Mouse (Mus musculus): Measurements from ENCODE around the gene Dbil5. TPM values are rescaled to one million over a fixed set of nuclear protein-coding genes. Genes with fewer than 3 reads are reported as not detected.

The Dbil5 gene
- 0.24 and 0.58 TPM in 2 replicates for polyA plus RNA-seq (2012; rRNA removed)

DNA sequence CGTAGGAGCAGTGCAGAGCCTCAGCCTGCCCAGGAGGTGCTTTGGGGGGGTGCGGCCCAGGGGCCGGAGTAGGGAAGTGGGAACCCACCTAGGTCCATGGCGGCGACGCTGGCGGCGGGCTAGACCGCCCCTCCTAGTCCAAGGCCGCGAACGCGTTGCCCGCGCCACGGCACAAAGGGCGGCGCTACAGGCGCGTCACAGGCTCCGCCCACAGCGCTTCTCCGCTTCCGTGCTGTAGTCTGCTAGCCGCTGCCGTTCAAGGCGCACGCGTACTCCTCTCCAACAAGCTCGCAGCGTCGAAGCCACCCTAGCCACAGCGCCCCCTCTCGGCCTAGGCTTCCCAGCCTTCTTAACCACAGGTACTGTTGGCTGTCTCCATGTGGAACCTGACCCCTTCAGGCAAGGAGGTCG, at the start of gene Dbil5, which contains the start of gene Gemin4:
Dbil5 (plus strand) TSS at position 219 of the 411 bp plus-strand sequence.
Gemin4 (minus strand) TSS at position 275 of the 411 bp plus-strand sequence.

DNA sequence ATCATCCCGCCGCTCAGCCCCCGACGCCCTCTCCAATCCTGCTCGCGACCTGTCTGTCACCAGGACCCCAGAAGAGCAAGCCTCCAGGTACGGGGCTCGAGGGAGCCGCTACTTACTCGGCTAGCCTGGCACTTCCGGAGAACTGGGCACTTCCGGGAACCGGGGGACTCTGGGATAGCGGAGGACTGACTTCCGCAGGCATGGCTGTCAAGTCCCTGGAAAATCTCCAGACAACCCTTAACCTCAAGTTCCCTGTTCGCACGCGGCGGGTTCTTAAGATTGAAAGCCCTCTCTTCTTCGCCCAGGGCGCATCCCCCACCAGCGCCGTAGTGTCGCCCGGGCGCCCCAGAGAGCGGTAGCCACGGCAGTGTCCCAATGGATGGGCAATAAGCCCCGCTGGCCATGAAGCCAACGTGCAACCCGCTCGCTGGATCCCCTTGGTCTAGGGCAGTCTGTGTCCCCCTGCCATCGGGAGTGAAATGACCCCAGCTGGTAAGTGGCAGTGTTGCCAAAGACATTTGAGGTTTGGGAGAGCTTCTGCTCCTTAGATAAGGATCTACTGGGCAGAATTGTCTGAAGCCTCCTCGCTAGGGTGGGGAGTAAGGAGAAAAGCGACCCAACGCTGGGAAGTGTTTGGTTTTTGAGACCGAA, 37.8 kb upstream of the Dbil5 start, which contains the start of the genes Vps53 and Fam57a:
Vps53 (minus strand) TSS at position 153 of the 651 bp plus-strand sequence.
Fam57a (plus strand) TSS at position 177 of the 651 bp plus-strand sequence.

DNA sequence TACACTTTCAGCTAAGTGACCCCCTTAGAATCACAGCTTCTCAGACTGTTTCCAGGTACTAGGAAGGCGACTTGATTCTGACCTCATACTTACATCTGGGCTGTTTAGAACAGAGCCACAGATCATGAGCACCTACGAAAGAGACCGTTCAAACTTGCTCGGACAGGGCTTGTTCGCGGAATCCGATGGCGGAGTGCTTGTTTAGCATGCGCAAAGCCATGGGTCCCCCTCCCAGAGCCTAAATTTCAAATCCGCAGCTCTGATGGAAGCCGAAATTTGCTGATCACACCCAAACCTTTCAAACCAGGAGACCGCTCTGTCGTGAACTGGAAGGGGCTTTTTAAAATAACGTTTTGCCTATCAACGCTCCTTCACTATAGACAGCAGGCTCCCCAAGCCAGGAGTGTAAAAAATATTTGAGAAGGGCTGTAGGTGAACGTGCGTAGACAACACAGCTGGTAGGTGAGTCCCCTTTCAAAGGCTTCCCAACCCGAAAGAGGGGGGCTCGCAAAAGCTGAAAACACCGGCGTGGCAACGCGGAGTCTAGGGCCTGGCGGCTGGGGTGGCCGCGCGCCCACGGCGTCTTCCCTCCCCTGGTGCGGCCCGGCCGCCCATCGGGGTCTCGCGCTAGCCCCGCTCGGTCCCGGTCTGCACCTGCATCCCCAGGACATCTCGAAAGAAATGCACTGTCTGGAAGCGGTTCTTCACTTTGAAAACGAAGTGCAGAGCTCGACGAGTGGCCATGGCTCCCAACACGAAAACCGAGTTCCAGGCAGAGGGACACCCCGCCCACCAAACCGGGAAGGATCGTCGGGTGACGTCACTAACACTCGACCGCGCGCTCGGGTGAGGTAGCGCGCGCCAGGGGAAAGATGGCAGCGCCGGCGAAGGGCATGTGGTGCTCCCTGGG, 25.7 kb downstream of the Dbil5 start, which contains the start of the genes Mrm3 and Glod4:
Mrm3 (plus strand) TSS at position 815 of the 910 bp plus-strand sequence.
Glod4 (minus strand) TSS at position 825 of the 910 bp plus-strand sequence.

Other genes with a start within 250 kb of the Dbil5 start
- gene 1700016K19Rik, start 217.7 kb upstream of the Dbil5 start, polyA plus RNA-seq (2012; rRNA removed) = 0.03 TPM in 1 of 2 replicates, not detected in the other
- 4.6 and 5.9 TPM in 2 replicates for gene Rflnb, start 189.8 kb upstream of the Dbil5 start, polyA plus RNA-seq (2012; rRNA removed)
- gene Vps53, start 38.0 kb upstream of the Dbil5 start, polyA plus RNA-seq (2012; rRNA removed) = 11.3 and 12.2 TPM in 2 replicates
- gene Fam57a, start 37.9 kb upstream of the Dbil5 start, polyA plus RNA-seq (2012; rRNA removed) = 3.9 and 4.3 TPM in 2 replicates
- 3.9 and 4.7 TPM in 2 replicates for gene Gemin4, start 56 bp downstream of the Dbil5 start, polyA plus RNA-seq (2012; rRNA removed)
- 7.3 and 8.3 TPM in 2 replicates for gene Mrm3, start 26.1 kb downstream of the Dbil5 start, polyA plus RNA-seq (2012; rRNA removed)
- 20.2 and 20.6 TPM in 2 replicates for gene Glod4, start 26.1 kb downstream of the Dbil5 start, polyA plus RNA-seq (2012; rRNA removed)
- gene Nxn, start 181.5 kb downstream of the Dbil5 start, polyA plus RNA-seq (2012; rRNA removed) = 2.6 TPM in 2 replicates
- 8.6 and 9.3 TPM in 2 replicates for gene Timm22, start 189.3 kb downstream of the Dbil5 start, polyA plus RNA-seq (2012; rRNA removed)

All from liver, embryonic 18 days (tissue).